Mouse (Mus musculus): ENCODE data around the gene Lsamp. TPM values are rescaled to one million over a fixed set of nuclear protein-coding genes. Genes with fewer than 3 reads are reported as not detected.

Gene Lsamp
- polyA plus RNA-seq, 1 experiment from 2014 or later: not detected

GRCm38 (mm10) chr16:41467391-41467790, 1483.2 kb downstream of the Lsamp start:
- no peak for DNase-seq (ENCODE audit: low read depth, low spot score)
- in situ Hi-C loops (cut with MboI; ENCODE audit: low pct_unique_long_range_greater_than_20kb): no loop called here
- TF ChIP-seq CTCF (IDR thresholded peaks at IDR 0.05): no peak
- POLR2A ChIA-PET: no interaction called here
- H3K27me3 ChIP-seq: peaks cover 9% of the 10 kb centered on the region
- no peak for ATAC-seq
- CTCF ChIA-PET: no interaction called here

GRCm38 (mm10) chr16:41478694-41479093, 1494.5 kb downstream of the Lsamp start:
- TF ChIP-seq CTCF (IDR thresholded peaks at IDR 0.05): no peak
- in situ Hi-C loops (cut with MboI; ENCODE audit: low pct_unique_long_range_greater_than_20kb): no loop called here
- DNase-seq (ENCODE audit: low read depth, low spot score) (no peak), ATAC-seq (no peak)
- H3K27me3 ChIP-seq: peaks cover 7% of the 10 kb centered on the region
- POLR2A ChIA-PET: no interaction called here
- CTCF ChIA-PET: interaction anchor here (1.0 to 1.3 kb wide), 2 partner anchors 10 to 21 kb away, joined by 3 read pairs; no protein-coding TSS in a partner anchor

- peaks cover 7% of the 10 kb centered on the region for H3K27me3 ChIP-seq
- no peak for TF ChIP-seq CTCF (IDR thresholded peaks at IDR 0.05)
- DNase-seq (ENCODE audit: low read depth, low spot score) (no peak), ATAC-seq (no peak)
- CTCF ChIA-PET: no interaction called here
- in situ Hi-C loops (cut with MboI; ENCODE audit: low pct_unique_long_range_greater_than_20kb): no loop called here
- POLR2A ChIA-PET: no interaction called here
Observed at GRCm38 (mm10) chr16:41481832-41482231, 1497.7 kb downstream of the Lsamp start.

GRCm38 (mm10) chr16:41510915-41511552, 1526.9 kb downstream of the Lsamp start:
- in situ Hi-C loops (cut with MboI; ENCODE audit: low pct_unique_long_range_greater_than_20kb): no loop called here
- CTCF ChIA-PET: no interaction called here
- no peak for DNase-seq (ENCODE audit: low read depth, low spot score)

GRCm38 (mm10) chr16:41521566-41521965, 1537.4 kb downstream of the Lsamp start:
- H3K27me3 ChIP-seq: peaks cover 10% of the 10 kb centered on the region
- ChIA-PET POLR2A (interaction anchor here (0.7 kb wide), 1 partner anchor 1358 kb away, joined by 3 read pairs; no protein-coding TSS in a partner anchor), CTCF (no interaction called here)
- DNase-seq (ENCODE audit: low read depth, low spot score) (no peak), ATAC-seq (no peak)
- in situ Hi-C loops (cut with MboI; ENCODE audit: low pct_unique_long_range_greater_than_20kb): no loop called here
- no peak for TF ChIP-seq CTCF (IDR thresholded peaks at IDR 0.05)

More at GRCm38 (mm10) chr16:41510915-41511552, 1526.9 kb downstream of the Lsamp start:
- POLR2A ChIA-PET: no interaction called here
- H3K27me3 ChIP-seq: peaks cover 9% of the 10 kb centered on the region
- ATAC-seq: no peak
- no peak for TF ChIP-seq CTCF (IDR thresholded peaks at IDR 0.05)

- DNase-seq (ENCODE audit: low read depth, low spot score) (no peak), ATAC-seq (no peak)
- peaks cover 6% of the 10 kb centered on the region for H3K27me3 ChIP-seq
- ChIA-PET CTCF (no interaction called here), POLR2A (no interaction called here)
- no peak for TF ChIP-seq CTCF (IDR thresholded peaks at IDR 0.05)
- in situ Hi-C loops (cut with MboI; ENCODE audit: low pct_unique_long_range_greater_than_20kb): no loop called here
Observed at GRCm38 (mm10) chr16:41524266-41524665, 1540.1 kb downstream of the Lsamp start.

- POLR2A ChIA-PET: no interaction called here
- TF ChIP-seq CTCF (IDR thresholded peaks at IDR 0.05): no peak
- ATAC-seq (no peak), DNase-seq (ENCODE audit: low read depth, low spot score) (no peak)
- peaks cover 10% of the 10 kb centered on the region for H3K27me3 ChIP-seq
- in situ Hi-C loops (cut with MboI; ENCODE audit: low pct_unique_long_range_greater_than_20kb): no loop called here
- CTCF ChIA-PET: no interaction called here
Observed at GRCm38 (mm10) chr16:41532661-41533551, 1548.7 kb downstream of the Lsamp start.

- POLR2A ChIA-PET: no interaction called here
- CTCF ChIA-PET: no interaction called here
Observed at GRCm38 (mm10) chr16:41533686-41534085, 1549.5 kb downstream of the Lsamp start.

GRCm38 (mm10) chr16:41535806-41536205, 1551.6 kb downstream of the Lsamp start:
- no peak for TF ChIP-seq CTCF (IDR thresholded peaks at IDR 0.05)
- in situ Hi-C loops (cut with MboI; ENCODE audit: low pct_unique_long_range_greater_than_20kb): no loop called here

More at GRCm38 (mm10) chr16:41533686-41534085, 1549.5 kb downstream of the Lsamp start:
- ATAC-seq (no peak), DNase-seq (ENCODE audit: low read depth, low spot score) (no peak)
- TF ChIP-seq CTCF (IDR thresholded peaks at IDR 0.05): no peak
- in situ Hi-C loops (cut with MboI; ENCODE audit: low pct_unique_long_range_greater_than_20kb): no loop called here
- peaks cover 10% of the 10 kb centered on the region for H3K27me3 ChIP-seq

GRCm38 (mm10) chr16:41542641-41543040, 1558.5 kb downstream of the Lsamp start:
- peaks cover 11% of the 10 kb centered on the region for H3K27me3 ChIP-seq
- DNase-seq (ENCODE audit: low read depth, low spot score) (no peak), ATAC-seq (no peak)
- TF ChIP-seq CTCF (IDR thresholded peaks at IDR 0.05): no peak
- ChIA-PET POLR2A (no interaction called here), CTCF (no interaction called here)
- in situ Hi-C loops (cut with MboI; ENCODE audit: low pct_unique_long_range_greater_than_20kb): no loop called here

More at GRCm38 (mm10) chr16:41535806-41536205, 1551.6 kb downstream of the Lsamp start:
- peaks cover 10% of the 10 kb centered on the region for H3K27me3 ChIP-seq
- ChIA-PET POLR2A (no interaction called here), CTCF (no interaction called here)
- DNase-seq (ENCODE audit: low read depth, low spot score) (no peak), ATAC-seq (no peak)

GRCm38 (mm10) chr16:41551164-41551563, 1567.0 kb downstream of the Lsamp start:
- ChIA-PET POLR2A (no interaction called here), CTCF (no interaction called here)
- in situ Hi-C loops (cut with MboI; ENCODE audit: low pct_unique_long_range_greater_than_20kb): no loop called here
- peaks cover 2% of the 10 kb centered on the region for H3K27me3 ChIP-seq
- no peak for TF ChIP-seq CTCF (IDR thresholded peaks at IDR 0.05)
- DNase-seq (ENCODE audit: low read depth, low spot score) (no peak), ATAC-seq (no peak)

Measured in Patski (cell line).